17 mouse cellular contexts compared by ENCODE assay signal in the genomic region with DNA sequence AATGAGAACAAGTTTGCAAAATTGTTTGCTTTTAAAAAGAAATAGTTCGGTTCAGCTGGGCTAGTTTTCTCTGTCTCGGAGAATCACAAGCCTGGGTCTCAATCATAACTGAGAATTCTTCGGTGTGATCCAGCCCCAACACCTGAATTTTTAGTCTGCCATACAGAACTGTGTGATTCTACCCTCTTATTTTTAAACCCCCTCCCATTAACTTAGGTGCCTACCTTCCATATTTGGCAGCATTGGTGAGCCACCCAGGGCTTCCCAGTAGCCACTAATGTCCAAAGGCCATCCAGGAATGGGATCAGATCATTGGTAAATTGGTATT. TPM values are rescaled to one million over a fixed set of nuclear protein-coding genes. Genes with fewer than 3 reads are reported as not detected.
"Had no signal": no experiment of that assay in that cellular context is flagged by ENCODE, and none has a peak within 500 bp of the region (broad histone marks: within the 10 kb centered on the region; RNA-seq: fewer than 3 reads in every experiment).

No protein-coding gene starts in this region.

- H3K9ac ChIP-seq: limb, embryonic 15.5 days; liver, embryonic 12.5 days; lung, embryonic 15.5 days; midbrain, embryonic 13.5 days; neural tube, embryonic 12.5 days had no signal

- H3K4me2 ChIP-seq: midbrain, embryonic 13.5 days; neural tube, embryonic 12.5 days had no signal

- H3K9me3 ChIP-seq: limb, embryonic 15.5 days; liver, embryonic 12.5 days; lung, embryonic 15.5 days; midbrain, embryonic 13.5 days; neural tube, embryonic 12.5 days had no signal

- DNase-seq: kidney, postnatal 10 days; right cerebral cortex, postnatal 4 days; spleen, adult 18-20 months; thymus, adult 18-20 months; thymus, postnatal 14 days had no signal

- H3K27ac ChIP-seq: layer of hippocampus, adult 2 months; limb, embryonic 15.5 days; liver, embryonic 12.5 days; lung, embryonic 15.5 days; midbrain, embryonic 13.5 days; neural tube, embryonic 12.5 days had no signal

- H3K36me3 ChIP-seq: limb, embryonic 15.5 days; liver, embryonic 12.5 days; lung, embryonic 15.5 days; midbrain, embryonic 13.5 days; neural tube, embryonic 12.5 days had no signal

- H3K4me3 ChIP-seq: layer of hippocampus, adult 2 months; myocyte had no signal

- ATAC-seq: liver, embryonic 12.5 days; midbrain, embryonic 13.5 days had no signal

RNA-seq across cellular contexts. Expression of gene Foxe1, which starts 2.3 kb away (rescaled TPM):
- total RNA-seq: layer of hippocampus, adult 2 months; layer of hippocampus, postnatal 10 days; left cerebral cortex, postnatal 36 days; megakaryocyte-erythroid progenitor cell, adult 5-6 weeks had no signal
- polyA plus RNA-seq: kidney, embryonic 14.5 days; liver, embryonic 16.5 days; midbrain, embryonic 13.5 days; myocyte; neural tube, embryonic 12.5 days had no signal
